Mouse (Mus musculus): ENCODE results near the gene Gm9918. TPM values are rescaled to one million over a fixed set of nuclear protein-coding genes. Genes with fewer than 3 reads are reported as not detected.
A peak's percentile ranks its signal among the peaks of the same experiment; 100 is the strongest.

The Gm9918 gene
- polyA plus RNA-seq, 1 experiment: not detected

DNA sequence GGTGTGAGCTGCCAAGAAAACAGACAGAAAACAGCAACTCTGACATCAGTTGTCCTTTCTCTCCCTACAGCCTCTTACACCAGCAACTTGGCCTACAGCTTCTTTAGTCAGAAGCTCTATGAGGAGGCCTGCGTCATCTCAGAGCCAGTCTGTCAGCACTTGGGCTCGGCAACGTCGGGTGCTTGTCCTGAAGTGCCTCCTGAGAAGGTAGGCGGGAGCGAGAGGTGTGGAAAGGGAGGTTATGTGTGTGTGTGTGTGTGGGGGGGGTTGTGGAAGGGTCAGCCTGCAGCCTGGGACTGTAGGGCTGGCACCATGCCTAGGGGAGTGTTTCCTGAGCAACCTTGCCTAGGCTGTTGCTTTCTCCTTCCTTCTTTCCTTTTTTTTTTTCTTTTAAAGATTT, 32.2 kb downstream of the Gm9918 start:
- Histone ChIP-seq H3K27me3 (ENCODE audit: control insufficient read depth, insufficient read depth, insufficient read length) (no peaks in the 10 kb centered on the region), H3K79me2 (ENCODE audit: control insufficient read depth, insufficient read depth) (peaks cover 40% of the 10 kb centered on the region), H3K79me3 (ENCODE audit: low read depth) (peaks cover 6% of the 10 kb centered on the region), H3K36me3 (ENCODE audit: control insufficient read depth, insufficient read depth) (peaks cover 94% of the 10 kb centered on the region), H3K4me3 (ENCODE audit: insufficient read depth, poor library complexity, severe bottlenecking) (no peak overlapping the region), H3ac (ENCODE audit: control insufficient read depth, insufficient read length, low read depth) (no peak overlapping the region)
- TF ChIP-seq MYOG (IDR thresholded peaks at IDR 0.05; ENCODE audit: control insufficient read depth, extremely low read depth, insufficient read length) (no peak), USF1 (IDR thresholded peaks at IDR 0.05; ENCODE audit: low read depth) (no peak), MAX (IDR thresholded peaks at IDR 0.05) (no peak), MYOD1 (IDR thresholded peaks at IDR 0.05; ENCODE audit: control insufficient read depth, insufficient read length, low read depth) (no peak), CEBPB (IDR thresholded peaks at IDR 0.05; ENCODE audit: low read depth) (no peak), FOSL1 (IDR thresholded peaks at IDR 0.05; ENCODE audit: insufficient read depth, low read length, poor library complexity, severe bottlenecking) (no peak), CTCF (IDR thresholded peaks at IDR 0.05; ENCODE audit: control insufficient read depth, insufficient read depth, insufficient read length) (no peak)

DNA sequence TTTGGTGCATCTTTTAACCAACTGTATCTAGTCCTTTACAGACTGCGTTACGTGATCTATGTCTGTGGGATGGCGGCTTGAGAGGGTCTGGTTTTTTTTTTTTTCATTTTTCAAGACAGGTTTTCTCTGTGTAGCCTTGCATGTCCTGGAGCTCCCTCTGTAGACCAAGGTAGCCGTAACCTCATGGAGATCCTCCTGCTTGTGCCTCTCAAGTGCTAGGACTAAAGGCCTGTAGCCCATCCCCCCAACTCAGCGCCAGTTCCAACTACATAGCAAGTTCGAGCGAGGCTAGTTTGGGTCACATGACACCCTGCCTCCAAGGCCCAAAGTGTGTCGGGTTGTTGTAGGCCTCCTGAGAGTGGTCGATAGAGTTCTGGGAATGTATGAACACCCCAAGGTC, 38.4 kb downstream of the Gm9918 start:
- Histone ChIP-seq H3ac (ENCODE audit: control insufficient read depth, insufficient read length, low read depth) (no peak overlapping the region), H3K79me3 (ENCODE audit: low read depth) (no peaks in the 10 kb centered on the region), H3K4me3 (ENCODE audit: insufficient read depth, poor library complexity, severe bottlenecking) (no peak overlapping the region), H3K27me3 (ENCODE audit: control insufficient read depth, insufficient read depth, insufficient read length) (no peaks in the 10 kb centered on the region), H3K36me3 (ENCODE audit: control insufficient read depth, insufficient read depth) (peaks cover 99% of the 10 kb centered on the region), H3K79me2 (ENCODE audit: control insufficient read depth, insufficient read depth) (no peaks in the 10 kb centered on the region)
- TF ChIP-seq MYOG (IDR thresholded peaks at IDR 0.05; ENCODE audit: control insufficient read depth, extremely low read depth, insufficient read length) (no peak), CTCF (IDR thresholded peaks at IDR 0.05; ENCODE audit: control insufficient read depth, insufficient read depth, insufficient read length) (no peak)

DNA sequence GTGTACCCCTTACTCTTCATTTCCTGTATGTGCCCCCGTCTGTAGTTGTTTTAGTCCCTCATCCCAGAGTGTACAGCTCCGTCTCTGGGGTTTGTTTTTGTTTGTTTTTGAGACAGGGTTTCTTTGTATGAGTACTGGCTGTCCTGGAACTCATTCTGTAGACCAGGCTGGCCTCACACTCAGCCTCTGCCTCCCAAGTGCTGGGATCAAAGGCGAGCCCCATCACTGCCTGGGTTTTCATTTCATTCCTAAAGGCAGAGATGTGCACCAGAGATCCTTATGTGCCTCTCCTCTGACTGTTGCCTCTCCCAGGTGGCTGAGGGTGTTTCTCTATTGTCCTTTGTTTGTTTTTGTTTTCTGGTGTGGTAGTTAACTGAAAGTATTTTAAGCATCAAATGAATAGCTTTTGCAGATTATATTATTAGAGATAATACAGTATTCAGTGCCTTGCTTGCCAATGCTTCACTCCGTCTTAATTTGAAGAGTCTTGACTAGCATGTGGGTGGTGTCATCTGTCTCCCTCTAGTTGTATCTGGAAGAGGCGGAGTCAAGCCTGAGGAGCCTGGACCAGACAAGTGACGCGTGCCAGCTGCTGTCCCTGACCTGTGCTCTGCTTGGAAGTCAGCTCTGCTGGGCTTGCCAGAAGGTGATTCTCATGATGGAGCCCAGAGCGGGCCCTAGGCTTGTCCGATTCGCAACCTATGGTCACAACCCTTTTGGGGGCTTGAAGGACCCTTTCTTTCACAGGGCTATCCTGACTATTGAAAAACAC, 39.9 kb downstream of the Gm9918 start:
- no peaks in the 10 kb centered on the region for H3K27me3 ChIP-seq (ENCODE audit: control insufficient read depth, insufficient read depth, insufficient read length)
- no peak for TF ChIP-seq USF1 (IDR thresholded peaks at IDR 0.05; ENCODE audit: low read depth)
- TF ChIP-seq CEBPB (IDR thresholded peaks at IDR 0.05; ENCODE audit: low read depth): no peak
- TF ChIP-seq MAX (IDR thresholded peaks at IDR 0.05): no peak
- TF ChIP-seq MYOG (IDR thresholded peaks at IDR 0.05; ENCODE audit: control insufficient read depth, extremely low read depth, insufficient read length): no peak
- TF ChIP-seq CTCF (IDR thresholded peaks at IDR 0.05; ENCODE audit: control insufficient read depth, insufficient read depth, insufficient read length): no peak
- TF ChIP-seq FOSL1 (IDR thresholded peaks at IDR 0.05; ENCODE audit: insufficient read depth, low read length, poor library complexity, severe bottlenecking): no peak
- TF ChIP-seq MYOD1 (IDR thresholded peaks at IDR 0.05; ENCODE audit: control insufficient read depth, insufficient read length, low read depth): no peak
- H3ac ChIP-seq (ENCODE audit: control insufficient read depth, insufficient read length, low read depth): no peak overlapping the region

DNA sequence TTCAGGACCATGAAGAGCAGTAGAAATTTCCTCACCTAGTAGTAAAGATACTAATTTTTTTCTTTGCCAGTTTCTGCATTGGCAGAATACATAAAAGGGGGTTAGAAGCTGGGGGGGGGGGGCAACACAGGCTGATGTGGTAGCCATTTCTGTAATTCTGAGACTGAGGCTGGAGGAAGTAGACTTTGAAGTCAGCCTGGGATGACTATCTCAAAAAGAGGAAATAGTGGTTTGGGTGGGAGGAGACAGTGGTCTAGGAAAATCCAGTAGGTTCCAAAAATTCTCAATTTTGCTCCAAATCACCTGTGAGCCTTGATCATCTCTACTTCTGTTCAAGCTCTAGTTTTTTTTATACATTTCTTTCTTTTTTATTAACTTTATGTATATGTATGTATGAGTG, 41.1 kb downstream of the Gm9918 start:
- Histone ChIP-seq H3K4me3 (ENCODE audit: insufficient read depth, poor library complexity, severe bottlenecking) (no peak overlapping the region), H3K36me3 (ENCODE audit: control insufficient read depth, insufficient read depth) (peaks cover 99% of the 10 kb centered on the region), H3ac (ENCODE audit: control insufficient read depth, insufficient read length, low read depth) (no peak overlapping the region), H3K79me2 (ENCODE audit: control insufficient read depth, insufficient read depth) (no peaks in the 10 kb centered on the region), H3K27me3 (ENCODE audit: control insufficient read depth, insufficient read depth, insufficient read length) (no peaks in the 10 kb centered on the region), H3K79me3 (ENCODE audit: low read depth) (no peaks in the 10 kb centered on the region)
- TF ChIP-seq CTCF (IDR thresholded peaks at IDR 0.05; ENCODE audit: control insufficient read depth, insufficient read depth, insufficient read length) (no peak), USF1 (IDR thresholded peaks at IDR 0.05; ENCODE audit: low read depth) (no peak), MYOD1 (IDR thresholded peaks at IDR 0.05; ENCODE audit: control insufficient read depth, insufficient read length, low read depth) (no peak), MYOG (IDR thresholded peaks at IDR 0.05; ENCODE audit: control insufficient read depth, extremely low read depth, insufficient read length) (no peak), CEBPB (IDR thresholded peaks at IDR 0.05; ENCODE audit: low read depth) (no peak)

More for the DNA sequence above, 39.9 kb downstream of the Gm9918 start:
- Histone ChIP-seq H3K36me3 (ENCODE audit: control insufficient read depth, insufficient read depth) (peaks cover 99% of the 10 kb centered on the region), H3K4me3 (ENCODE audit: insufficient read depth, poor library complexity, severe bottlenecking) (no peak overlapping the region), H3K79me2 (ENCODE audit: control insufficient read depth, insufficient read depth) (no peaks in the 10 kb centered on the region), H3K79me3 (ENCODE audit: low read depth) (no peaks in the 10 kb centered on the region)

DNA sequence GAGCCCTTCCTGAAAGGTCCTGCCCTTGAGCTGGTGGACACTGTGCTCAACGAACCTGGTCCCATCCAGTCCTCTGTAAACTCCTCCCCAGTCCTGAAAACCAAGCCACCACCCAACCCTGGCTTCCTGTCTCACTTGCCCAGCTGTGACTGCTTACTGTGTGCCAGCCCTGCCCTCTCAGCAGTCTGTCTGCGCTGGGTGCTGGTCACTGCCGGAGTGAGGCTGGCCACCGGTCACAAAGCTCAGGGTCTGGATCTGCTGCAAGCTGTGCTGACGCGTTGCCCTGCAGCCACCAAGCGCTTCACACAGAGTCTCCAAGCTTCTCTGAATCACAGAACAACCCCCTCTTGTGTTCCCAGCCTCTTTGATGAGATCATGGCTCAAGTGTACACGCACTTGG, 44.9 kb downstream of the Gm9918 start:
- peaks cover 99% of the 10 kb centered on the region for H3K36me3 ChIP-seq (ENCODE audit: control insufficient read depth, insufficient read depth)
- H3K79me2 ChIP-seq (ENCODE audit: control insufficient read depth, insufficient read depth): no peaks in the 10 kb centered on the region
- no peak overlapping the region for H3K4me3 ChIP-seq (ENCODE audit: insufficient read depth, poor library complexity, severe bottlenecking)
- H3K27me3 ChIP-seq (ENCODE audit: control insufficient read depth, insufficient read depth, insufficient read length): no peaks in the 10 kb centered on the region
- H3ac ChIP-seq (ENCODE audit: control insufficient read depth, insufficient read length, low read depth): no peak overlapping the region
- no peaks in the 10 kb centered on the region for H3K79me3 ChIP-seq (ENCODE audit: low read depth)
- TF ChIP-seq USF1 (IDR thresholded peaks at IDR 0.05; ENCODE audit: low read depth) (no peak), MYOG (IDR thresholded peaks at IDR 0.05; ENCODE audit: control insufficient read depth, extremely low read depth, insufficient read length) (no peak), CEBPB (IDR thresholded peaks at IDR 0.05; ENCODE audit: low read depth) (no peak), MAX (IDR thresholded peaks at IDR 0.05) (no peak), MYOD1 (IDR thresholded peaks at IDR 0.05; ENCODE audit: control insufficient read depth, insufficient read length, low read depth) (no peak), CTCF (IDR thresholded peaks at IDR 0.05; ENCODE audit: control insufficient read depth, insufficient read depth, insufficient read length) (no peak), FOSL1 (IDR thresholded peaks at IDR 0.05; ENCODE audit: insufficient read depth, low read length, poor library complexity, severe bottlenecking) (no peak)

DNA sequence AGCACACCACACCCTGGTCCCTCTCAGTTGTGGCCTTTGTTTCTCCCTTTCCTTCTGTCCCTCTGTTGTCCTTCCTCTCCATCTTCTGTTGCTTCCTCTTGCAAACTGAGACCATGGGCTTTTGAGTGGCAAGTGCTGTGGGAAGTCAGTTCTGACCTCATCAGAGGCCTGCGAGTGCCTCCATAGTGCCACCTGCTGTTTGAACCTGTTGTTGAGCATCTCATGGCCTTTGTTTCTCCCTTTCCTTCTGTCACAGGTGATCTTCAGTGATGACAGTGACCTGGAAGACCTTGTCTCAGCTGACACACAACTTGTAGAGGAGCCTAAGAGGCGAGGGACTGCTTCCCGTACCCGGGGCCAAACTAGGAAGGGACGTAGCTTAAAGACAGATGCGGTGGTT, 45.9 kb downstream of the Gm9918 start:
- H3K36me3 ChIP-seq (ENCODE audit: control insufficient read depth, insufficient read depth): peaks cover 99% of the 10 kb centered on the region
- no peaks in the 10 kb centered on the region for H3K79me2 ChIP-seq (ENCODE audit: control insufficient read depth, insufficient read depth)
- H3K79me3 ChIP-seq (ENCODE audit: low read depth): no peaks in the 10 kb centered on the region
- no peaks in the 10 kb centered on the region for H3K27me3 ChIP-seq (ENCODE audit: control insufficient read depth, insufficient read depth, insufficient read length)
- TF ChIP-seq CEBPB (IDR thresholded peaks at IDR 0.05; ENCODE audit: low read depth) (no peak), MYOG (IDR thresholded peaks at IDR 0.05; ENCODE audit: control insufficient read depth, extremely low read depth, insufficient read length) (no peak), FOSL1 (IDR thresholded peaks at IDR 0.05; ENCODE audit: insufficient read depth, low read length, poor library complexity, severe bottlenecking) (no peak), CTCF (IDR thresholded peaks at IDR 0.05; ENCODE audit: control insufficient read depth, insufficient read depth, insufficient read length) (peak; percentile 52), USF1 (IDR thresholded peaks at IDR 0.05; ENCODE audit: low read depth) (no peak), MAX (IDR thresholded peaks at IDR 0.05) (peak; percentile 34), MYOD1 (IDR thresholded peaks at IDR 0.05; ENCODE audit: control insufficient read depth, insufficient read length, low read depth) (no peak)
- no peak overlapping the region for H3K4me3 ChIP-seq (ENCODE audit: insufficient read depth, poor library complexity, severe bottlenecking)
- H3ac ChIP-seq (ENCODE audit: control insufficient read depth, insufficient read length, low read depth): no peak overlapping the region
